Mouse (Mus musculus) CH12.LX (cell line): ENCODE results near the gene Slc2a3.

Experiments used
- CTCF ChIP-seq, 2 experiments: IDR thresholded peaks in 1 of 2; conservative IDR thresholded peaks in 1 of 2; 2 replicates each; pipeline ENCODE4 v1.5.1; 2011 to 2012; ENCODE audit warnings: low read depth in 2 of 2, low read length in 2 of 2, improper control_type of control experiment in 1 of 2, inconsistent platforms in 1 of 2, mild to moderate bottlenecking in 1 of 2, moderate library complexity in 1 of 2
- GABPA ChIP-seq: IDR thresholded peaks from 2 replicates; pipeline ENCODE4 v1.6.1; 2012; ENCODE audit warnings: low read depth, low read length, improper control_type of control experiment, inconsistent platforms; ENCODE audit not compliant: insufficient replicate concordance
- MXI1 ChIP-seq: IDR thresholded peaks from 2 replicates; pipeline ENCODE4 v1.6.1; 2011; ENCODE audit warnings: mild to moderate bottlenecking, low read depth, low read length, improper control_type of control experiment
- POLR2A ChIP-seq: IDR thresholded peaks from 2 replicates; pipeline ENCODE4 v1.6.1; 2011; ENCODE audit warnings: low read depth, mild to moderate bottlenecking, improper control_type of control experiment, low read length
- POLR2AphosphoS2 ChIP-seq: IDR thresholded peaks from 2 replicates; pipeline ENCODE4 v1.6.1; 2011; ENCODE audit warnings: low read depth, low read length, improper control_type of control experiment
- SMC3 ChIP-seq: IDR thresholded peaks from 2 replicates; pipeline ENCODE4 v1.6.1; 2011; ENCODE audit warnings: low read depth, low read length, improper control_type of control experiment

DNA sequence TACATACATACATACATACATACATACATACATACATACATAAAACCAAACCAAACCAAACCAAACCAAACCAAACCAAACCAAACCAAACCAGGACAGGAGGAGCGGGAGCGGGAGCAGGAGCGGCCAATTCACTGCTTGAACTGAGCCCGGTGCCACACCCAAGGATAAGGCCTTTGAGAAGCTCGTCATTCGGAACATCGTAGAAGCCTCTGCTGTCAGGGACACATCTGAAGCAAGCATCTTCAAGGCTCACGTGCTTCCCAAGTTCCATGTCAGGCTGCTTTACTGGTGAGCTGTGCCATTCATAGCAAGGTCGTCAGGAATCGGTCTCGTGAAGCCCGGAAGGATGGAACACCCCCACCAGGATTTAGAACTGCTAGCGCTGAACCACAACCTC lies 114.7 kb downstream of the Slc2a3 start:
- no peak for TF ChIP-seq MXI1
- TF ChIP-seq SMC3, result no peak
- TF ChIP-seq POLR2A, result no peak
- TF ChIP-seq CTCF (conservative IDR thresholded peaks at IDR 0.05 in 1 of 2, IDR thresholded peaks at IDR 0.05 in 1 of 2; ENCODE audit: low read depth in 2 of 2, low read length in 2 of 2), result no peak
- TF ChIP-seq POLR2AphosphoS2, result no peak
- TF ChIP-seq GABPA, result no peak
